Mouse (Mus musculus): Measurements from ENCODE around the gene Casz1. TPM values are rescaled to one million over a fixed set of nuclear protein-coding genes. Genes with fewer than 3 reads are reported as not detected.

Casz1 gene
- polyA plus RNA-seq, 1 experiment from 2014 or later, result 6.3 TPM

DNA sequence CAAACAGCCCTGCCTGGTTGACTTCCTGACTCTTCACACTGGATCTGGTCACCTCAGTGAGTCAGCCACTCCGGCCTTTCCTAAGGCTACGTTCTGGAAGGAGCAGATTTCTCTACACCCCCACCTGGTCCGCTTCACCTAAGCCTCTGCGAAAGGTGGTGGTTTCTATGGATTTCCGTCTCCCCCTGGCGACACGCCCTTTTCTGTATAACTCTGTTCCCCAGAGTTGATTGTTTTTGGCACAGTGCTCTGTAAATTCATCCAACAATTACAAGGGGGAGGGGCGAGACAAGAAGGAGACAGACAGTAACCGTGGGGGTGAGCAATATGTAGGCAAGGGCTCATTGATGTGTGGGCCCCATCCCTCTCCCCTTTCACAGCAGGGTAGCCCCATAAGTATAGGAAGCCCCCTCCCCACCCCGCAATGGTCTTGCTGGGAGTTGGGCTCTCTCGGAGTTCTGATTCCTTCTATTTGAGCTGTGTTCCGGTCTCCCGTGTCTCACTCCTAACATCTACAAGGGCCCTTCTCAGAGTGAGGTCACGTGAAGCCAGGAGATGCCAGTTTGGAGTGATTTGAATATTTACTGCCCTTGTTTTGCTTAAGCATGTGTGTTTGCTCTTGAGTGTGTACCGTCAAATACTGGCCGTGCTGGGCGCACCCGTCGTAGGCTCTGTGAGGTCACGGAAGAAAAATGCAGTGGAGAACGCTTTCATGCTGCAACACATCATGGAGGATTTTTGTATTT is 29.2 kb downstream of the Casz1 start:
- H3K4me1 ChIP-seq, result peaks cover 48% of the 10 kb centered on the region
- peaks cover 42% of the 10 kb centered on the region for H3K27me3 ChIP-seq (ENCODE audit: low read depth, poor library complexity, severe bottlenecking)
- WGBS, result 88% methylated on average over 21 of the region's 21 CpGs
- H3K36me3 ChIP-seq, result no peaks in the 10 kb centered on the region
- DNase-seq (ENCODE audit: low spot score), result no peak
- no peaks in the 10 kb centered on the region for H3K9me3 ChIP-seq (replicated peaks)
- H3K4me3 ChIP-seq, result no peak overlapping the region
- H3K27ac ChIP-seq (replicated peaks), result no peak overlapping the region

DNA sequence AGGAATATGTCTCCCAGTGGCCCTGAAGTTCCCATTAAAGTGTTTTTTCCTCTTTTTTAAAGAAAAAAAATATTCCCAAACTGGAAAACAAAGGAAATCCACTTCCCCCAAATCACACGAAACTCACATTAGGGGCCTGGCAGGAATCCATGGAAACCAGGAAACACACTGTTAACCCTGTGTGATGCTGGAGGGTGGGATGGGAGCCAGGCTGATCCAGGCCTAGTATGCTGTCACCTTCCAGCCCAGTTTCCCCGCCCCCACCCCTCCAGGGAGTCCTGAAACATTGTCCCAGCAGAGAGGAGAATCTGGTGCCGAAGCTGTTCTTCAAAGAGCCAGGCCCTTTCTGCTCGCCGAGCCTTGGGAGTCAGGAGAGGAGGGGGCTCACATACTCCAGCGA is 32.2 kb downstream of the Casz1 start:
- H3K9me3 ChIP-seq (replicated peaks), result no peaks in the 10 kb centered on the region
- peak overlapping the region; percentile 57; the same call in 1 of the 2 replicates for H3K27ac ChIP-seq (replicated peaks)
- 31% methylated on average over 6 of the region's 6 CpGs for WGBS
- peaks cover 48% of the 10 kb centered on the region for H3K4me1 ChIP-seq
- H3K27me3 ChIP-seq (ENCODE audit: low read depth, poor library complexity, severe bottlenecking), result peaks cover 57% of the 10 kb centered on the region; the same call in 1 of the 2 replicates
- H3K36me3 ChIP-seq, result peaks cover 3% of the 10 kb centered on the region; the same call in 1 of the 2 replicates
- DNase-seq (ENCODE audit: low spot score), result no peak
- no peak overlapping the region for H3K4me3 ChIP-seq

DNA sequence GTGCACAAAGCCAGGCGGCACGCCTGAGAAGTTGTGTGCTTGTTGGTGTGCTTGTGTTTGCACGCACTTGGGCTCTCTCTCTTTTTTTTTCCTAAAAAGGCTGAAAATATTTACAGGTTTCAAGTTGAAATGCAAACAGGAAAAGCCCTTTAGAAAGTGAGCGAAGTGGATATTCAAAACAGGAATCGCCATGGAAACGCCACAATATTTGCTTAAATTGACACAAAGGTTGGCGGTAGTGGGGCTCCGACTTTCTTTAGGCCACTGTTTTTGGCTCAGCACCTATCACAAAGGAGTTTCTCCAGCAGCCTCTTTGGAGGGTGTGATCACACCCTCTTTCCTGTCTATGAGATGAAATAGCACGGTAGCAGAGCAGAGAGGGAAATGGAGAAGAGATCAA is 32.8 kb downstream of the Casz1 start:
- Histone ChIP-seq H3K27me3 (ENCODE audit: low read depth, poor library complexity, severe bottlenecking) (peaks cover 62% of the 10 kb centered on the region; the same call in 1 of the 2 replicates), H3K36me3 (peaks cover 3% of the 10 kb centered on the region; the same call in 1 of the 2 replicates), H3K27ac (replicated peaks) (peak overlapping the region; percentile 57; the same call in 1 of the 2 replicates), H3K9me3 (replicated peaks) (no peaks in the 10 kb centered on the region), H3K4me3 (no peak overlapping the region), H3K4me1 (peaks cover 50% of the 10 kb centered on the region)
- DNase-seq (ENCODE audit: low spot score), result no peak
- 49% methylated on average over 9 of the region's 9 CpGs for WGBS

DNA sequence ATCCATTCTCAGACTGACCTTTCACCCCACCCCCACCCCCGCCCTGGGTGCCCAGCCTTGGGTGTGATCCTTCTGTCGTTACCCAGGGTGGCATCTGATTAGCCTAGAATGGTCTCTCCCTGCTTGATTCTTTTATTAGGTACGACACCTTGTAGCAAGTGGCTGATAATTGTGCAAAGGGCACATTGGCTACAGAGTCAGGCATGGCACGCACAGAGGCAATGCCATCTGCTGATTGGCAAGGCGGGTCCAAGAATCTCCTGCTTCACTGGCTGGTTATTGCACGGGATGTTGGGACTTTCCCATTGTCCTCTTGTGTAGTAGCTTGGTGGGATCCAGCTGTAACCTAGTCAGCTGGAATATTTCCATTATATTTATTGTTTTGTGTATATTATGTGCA is 33.4 kb downstream of the Casz1 start:
- WGBS, result 89% methylated on average over 6 of the region's 6 CpGs

DNA sequence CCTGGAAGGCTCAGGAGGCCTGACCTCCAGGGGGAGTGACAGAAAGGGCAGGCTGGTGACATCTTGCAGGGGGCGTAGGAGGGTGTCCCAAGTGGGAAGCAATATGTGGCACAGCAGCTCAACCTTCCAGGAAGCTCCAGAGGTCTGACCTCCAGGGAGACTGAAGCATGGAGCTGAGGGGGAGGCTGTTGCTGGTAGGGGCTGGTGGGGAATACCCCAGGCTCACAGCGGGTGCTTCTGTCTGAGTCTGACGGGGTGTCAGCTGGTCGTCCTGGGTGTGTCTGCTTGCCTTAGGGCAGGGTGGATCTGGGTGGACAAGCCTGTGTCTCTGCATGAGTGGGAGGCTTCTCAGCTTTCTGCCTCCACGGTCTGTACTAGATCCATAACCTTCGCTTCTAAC is 38.1 kb downstream of the Casz1 start:
- 70% methylated on average over 6 of the region's 6 CpGs for WGBS
- peaks cover 3% of the 10 kb centered on the region; the same call in 1 of the 2 replicates for H3K36me3 ChIP-seq
- H3K27ac ChIP-seq (replicated peaks), result no peak overlapping the region
- DNase-seq (ENCODE audit: low spot score), result no peak
- H3K9me3 ChIP-seq (replicated peaks), result no peaks in the 10 kb centered on the region
- H3K4me1 ChIP-seq, result peaks cover 53% of the 10 kb centered on the region
- no peak overlapping the region for H3K4me3 ChIP-seq
- peaks cover 87% of the 10 kb centered on the region for H3K27me3 ChIP-seq (ENCODE audit: low read depth, poor library complexity, severe bottlenecking)

More for the DNA sequence above, 33.4 kb downstream of the Casz1 start:
- Histone ChIP-seq H3K4me3 (no peak overlapping the region), H3K27ac (replicated peaks) (peak overlapping the region; percentile 19; the same call in 1 of the 2 replicates), H3K4me1 (peaks cover 54% of the 10 kb centered on the region), H3K9me3 (replicated peaks) (no peaks in the 10 kb centered on the region), H3K36me3 (peaks cover 3% of the 10 kb centered on the region; the same call in 1 of the 2 replicates), H3K27me3 (ENCODE audit: low read depth, poor library complexity, severe bottlenecking) (peaks cover 68% of the 10 kb centered on the region)
- DNase-seq (ENCODE audit: low spot score), result no peak

DNA sequence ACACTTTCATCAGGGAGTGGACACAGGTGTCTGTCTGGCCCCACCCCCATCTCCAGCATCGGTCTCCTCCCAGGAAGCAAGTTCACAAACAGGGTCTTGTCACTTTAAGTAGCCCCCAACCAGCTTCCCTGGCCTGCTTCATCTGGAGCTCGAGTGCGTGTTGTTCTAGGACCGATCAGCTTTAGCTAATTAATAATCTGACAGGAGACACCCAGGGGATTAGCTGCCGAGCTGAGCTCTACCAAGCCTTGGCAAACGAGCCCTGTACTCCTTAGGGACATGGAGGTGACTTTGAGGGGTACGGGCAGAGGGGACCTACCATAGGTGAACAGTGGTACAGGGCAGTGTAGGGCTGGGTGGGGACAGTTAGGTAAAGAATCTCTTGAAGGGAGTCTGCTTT is 40.7 kb downstream of the Casz1 start:
- H3K9me3 ChIP-seq (replicated peaks), result no peaks in the 10 kb centered on the region
- no peak for DNase-seq (ENCODE audit: low spot score)
- H3K4me1 ChIP-seq, result peaks cover 44% of the 10 kb centered on the region
- no peak overlapping the region for H3K27ac ChIP-seq (replicated peaks)
- H3K4me3 ChIP-seq, result no peak overlapping the region
- H3K36me3 ChIP-seq, result 0 out of 2 replicates have a peak, but pooled peaks cover 2% of the 10 kb centered on the region
- peaks cover 93% of the 10 kb centered on the region for H3K27me3 ChIP-seq (ENCODE audit: low read depth, poor library complexity, severe bottlenecking)
- 46% methylated on average over 7 of the region's 7 CpGs for WGBS

DNA sequence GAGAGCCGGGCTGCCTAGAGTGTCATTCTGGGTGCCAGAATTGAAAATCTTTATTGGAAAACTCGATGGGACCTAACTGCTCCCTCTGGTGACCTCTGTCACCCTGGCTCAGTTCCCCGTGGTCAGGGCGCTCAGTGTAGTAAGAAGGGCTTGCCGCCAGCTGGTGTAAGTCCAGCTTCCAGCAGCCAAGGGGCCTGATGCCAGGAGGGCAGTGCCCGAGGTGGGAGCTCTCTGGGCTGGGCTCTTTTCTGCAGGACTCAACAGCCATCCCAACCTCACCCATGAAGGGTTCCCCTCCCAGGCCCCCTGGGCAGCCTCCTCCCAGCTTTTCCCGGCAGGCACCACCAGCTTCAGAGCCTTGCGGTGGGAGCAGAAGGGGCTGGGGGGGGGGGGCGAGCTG is 42.0 kb downstream of the Casz1 start:
- Histone ChIP-seq H3K27ac (replicated peaks) (no peak overlapping the region), H3K27me3 (ENCODE audit: low read depth, poor library complexity, severe bottlenecking) (peaks cover 97% of the 10 kb centered on the region), H3K9me3 (replicated peaks) (no peaks in the 10 kb centered on the region), H3K36me3 (no peaks in the 10 kb centered on the region), H3K4me1 (peaks cover 51% of the 10 kb centered on the region), H3K4me3 (no peak overlapping the region)
- 70% methylated on average over 9 of the region's 9 CpGs for WGBS
- DNase-seq (ENCODE audit: low spot score), result no peak

DNA sequence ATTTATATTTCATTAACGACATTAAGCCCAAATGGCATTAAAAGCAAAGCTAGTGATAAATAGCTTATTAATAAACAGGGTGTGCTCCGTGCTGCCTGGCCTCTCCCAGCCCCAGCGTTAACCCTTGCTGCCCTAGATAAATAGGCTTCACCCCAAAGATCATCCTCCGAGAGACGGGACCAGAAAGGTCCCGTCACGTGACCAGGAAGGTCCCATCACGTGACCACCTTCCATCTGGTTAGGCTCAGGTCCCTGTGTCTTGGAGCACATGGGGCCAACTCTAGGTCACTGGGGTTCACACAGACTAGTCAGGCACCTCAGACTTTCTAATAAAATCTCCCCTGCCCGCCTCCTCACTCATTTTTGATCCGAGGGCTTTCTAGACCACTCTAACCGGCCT is 42.5 kb downstream of the Casz1 start:
- Histone ChIP-seq H3K27me3 (ENCODE audit: low read depth, poor library complexity, severe bottlenecking) (peaks cover 97% of the 10 kb centered on the region), H3K4me3 (no peak overlapping the region), H3K9me3 (replicated peaks) (no peaks in the 10 kb centered on the region), H3K4me1 (peaks cover 56% of the 10 kb centered on the region), H3K36me3 (no peaks in the 10 kb centered on the region), H3K27ac (replicated peaks) (no peak overlapping the region)
- no peak for DNase-seq (ENCODE audit: low spot score)
- WGBS, result 70% methylated on average over 11 of the region's 11 CpGs

DNA sequence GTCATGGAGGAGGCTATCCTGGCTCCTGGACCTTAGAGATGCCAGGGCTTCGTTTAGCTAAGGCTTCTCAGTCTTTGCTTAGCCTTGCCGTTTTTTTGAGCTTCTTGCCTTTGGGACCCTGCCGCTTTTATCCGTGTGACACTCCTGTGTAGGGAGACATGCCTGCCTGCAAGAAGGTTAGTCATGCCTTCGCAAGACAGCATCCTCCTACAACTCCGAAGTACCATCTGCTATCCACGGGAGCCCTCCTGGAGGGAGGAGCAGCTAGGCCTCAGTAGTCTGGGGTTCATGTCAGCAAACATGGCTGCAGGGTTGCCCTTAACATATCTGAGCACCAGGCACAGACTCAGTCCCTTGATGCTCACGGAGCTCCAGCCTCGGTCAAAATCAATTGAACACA is 43.4 kb downstream of the Casz1 start:
- 87% methylated on average over 9 of the region's 9 CpGs for WGBS
- peaks cover 97% of the 10 kb centered on the region for H3K27me3 ChIP-seq (ENCODE audit: low read depth, poor library complexity, severe bottlenecking)

DNA sequence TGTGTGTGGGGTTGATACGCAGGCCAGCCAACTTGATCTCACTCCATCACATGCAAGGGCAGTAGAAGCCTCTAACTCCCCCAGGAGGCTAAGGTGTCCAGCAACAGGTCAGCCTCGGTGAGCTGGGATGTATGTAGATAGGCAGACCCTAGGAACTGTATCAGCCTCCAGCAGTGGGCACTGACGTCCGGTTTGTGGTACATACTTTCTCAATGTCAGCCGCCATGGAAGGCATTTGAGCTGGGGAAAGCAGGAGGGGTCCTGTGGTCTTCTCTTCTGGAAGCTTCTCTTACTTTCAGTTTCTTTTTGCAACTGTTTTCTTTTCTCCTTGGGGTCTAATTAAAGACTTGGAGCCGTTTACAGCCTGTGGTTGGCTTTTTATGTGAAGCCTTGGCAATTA is 45.2 kb downstream of the Casz1 start:
- 90% methylated on average over 6 of the region's 6 CpGs for WGBS
- Histone ChIP-seq H3K27ac (replicated peaks) (no peak overlapping the region), H3K4me3 (no peak overlapping the region), H3K9me3 (replicated peaks) (no peaks in the 10 kb centered on the region), H3K36me3 (no peaks in the 10 kb centered on the region), H3K27me3 (ENCODE audit: low read depth, poor library complexity, severe bottlenecking) (peaks cover 95% of the 10 kb centered on the region), H3K4me1 (peaks cover 58% of the 10 kb centered on the region)
- DNase-seq (ENCODE audit: low spot score), result no peak

More for the DNA sequence above, 43.4 kb downstream of the Casz1 start:
- no peaks in the 10 kb centered on the region for H3K36me3 ChIP-seq
- no peaks in the 10 kb centered on the region for H3K9me3 ChIP-seq (replicated peaks)
- DNase-seq (ENCODE audit: low spot score), result no peak
- H3K27ac ChIP-seq (replicated peaks), result no peak overlapping the region
- H3K4me1 ChIP-seq, result peaks cover 59% of the 10 kb centered on the region
- H3K4me3 ChIP-seq, result no peak overlapping the region

DNA sequence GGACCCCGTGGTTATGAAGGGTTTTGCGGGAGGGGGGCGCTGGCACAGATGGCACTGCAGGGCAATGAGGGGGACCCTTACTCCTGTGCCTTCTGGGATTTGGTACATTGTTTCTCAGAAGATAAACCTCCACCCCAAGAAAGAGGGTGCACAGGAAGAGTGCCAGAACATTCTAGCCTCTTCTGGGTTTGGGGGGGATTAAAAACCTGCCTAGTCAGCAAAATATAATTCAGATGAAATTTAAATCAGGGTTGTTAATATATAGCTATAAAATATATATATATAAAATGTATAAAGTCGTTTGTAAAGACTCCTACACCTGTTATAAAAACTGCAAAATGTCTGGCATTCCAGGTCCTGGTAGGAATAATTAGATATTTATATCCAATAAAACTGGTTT is 48.8 kb downstream of the Casz1 start:
- H3K4me3 ChIP-seq, result no peak overlapping the region
- peaks cover 55% of the 10 kb centered on the region for H3K4me1 ChIP-seq
- H3K27me3 ChIP-seq (ENCODE audit: low read depth, poor library complexity, severe bottlenecking), result peaks cover 95% of the 10 kb centered on the region
- H3K36me3 ChIP-seq, result no peaks in the 10 kb centered on the region
- H3K9me3 ChIP-seq (replicated peaks), result no peaks in the 10 kb centered on the region
- WGBS, result 81% methylated on average over 4 of the region's 4 CpGs
- no peak overlapping the region; the same call in 1 of the 2 replicates for H3K27ac ChIP-seq (replicated peaks)
- no peak for DNase-seq (ENCODE audit: low spot score)

DNA sequence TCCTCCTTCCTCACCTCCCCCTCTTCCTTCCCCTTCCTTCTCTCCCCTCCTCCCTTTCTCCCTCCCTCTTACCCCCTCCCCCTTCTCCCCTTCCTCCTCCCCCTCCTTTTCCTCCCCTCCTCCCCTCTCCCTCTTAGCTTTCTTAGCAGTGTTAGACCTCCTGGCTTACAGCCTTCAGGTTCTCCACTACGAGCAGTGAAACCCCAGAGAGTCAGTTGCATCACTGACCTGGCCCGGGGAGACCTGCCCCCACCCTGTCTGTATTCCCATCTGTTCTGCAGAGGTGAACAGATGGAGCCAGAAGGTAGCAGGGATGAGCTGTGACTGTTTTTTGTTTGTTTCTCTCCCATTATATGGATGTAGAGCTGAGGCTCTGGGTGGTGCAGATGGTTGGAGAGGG is 49.9 kb downstream of the Casz1 start:
- no peak for DNase-seq (ENCODE audit: low spot score)
- Histone ChIP-seq H3K4me3 (no peak overlapping the region), H3K27me3 (ENCODE audit: low read depth, poor library complexity, severe bottlenecking) (peaks cover 95% of the 10 kb centered on the region), H3K9me3 (replicated peaks) (no peaks in the 10 kb centered on the region), H3K4me1 (peaks cover 65% of the 10 kb centered on the region), H3K36me3 (no peaks in the 10 kb centered on the region), H3K27ac (replicated peaks) (no peak overlapping the region)
- 38% methylated on average over 2 of the region's 2 CpGs for WGBS

DNA sequence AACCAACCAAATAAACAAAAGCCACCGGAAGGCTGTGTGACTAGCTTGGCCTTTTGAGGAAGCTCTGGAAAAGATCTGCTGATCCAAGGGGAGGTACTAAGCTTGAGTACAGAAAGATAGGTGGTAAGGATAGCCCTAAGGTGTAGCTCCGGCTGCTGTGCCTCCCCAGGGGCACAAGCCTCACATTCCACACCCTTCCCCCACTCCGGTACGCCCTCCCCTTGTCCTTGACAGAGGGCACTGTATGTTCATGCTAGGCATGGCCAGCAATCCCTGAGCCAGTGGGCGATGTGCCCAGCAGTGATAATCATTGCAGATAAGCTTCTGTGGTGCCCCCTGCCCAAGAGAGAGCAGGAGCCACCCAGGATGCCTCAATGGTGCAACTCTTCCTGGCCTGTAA is 51.3 kb downstream of the Casz1 start:
- no peaks in the 10 kb centered on the region for H3K36me3 ChIP-seq
- WGBS, result 90% methylated on average over 5 of the region's 5 CpGs
- H3K27ac ChIP-seq (replicated peaks), result no peak overlapping the region
- DNase-seq (ENCODE audit: low spot score), result no peak
- peaks cover 94% of the 10 kb centered on the region for H3K27me3 ChIP-seq (ENCODE audit: low read depth, poor library complexity, severe bottlenecking)
- H3K4me3 ChIP-seq, result no peak overlapping the region
- H3K4me1 ChIP-seq, result peaks cover 76% of the 10 kb centered on the region
- no peaks in the 10 kb centered on the region for H3K9me3 ChIP-seq (replicated peaks)
